Mouse (Mus musculus) stomach, postnatal 0 days (tissue): ENCODE measurements around the gene Cacna2d1. TPM values are rescaled to one million over a fixed set of nuclear protein-coding genes. Genes with fewer than 3 reads are reported as not detected.

Experiments
- ATAC-seq: fragments of 200-750 bp; cut with Nextera tagmentation; 2 replicates; pipeline ENCODE4 v1.8.0; 2017; ENCODE audit not compliant: low FRiP score, low TSS enrichment
- DNase-seq: peaks from one replicate; pipeline ENCODE4 v3.0.0-alpha.2; 2016; ENCODE audit warnings: low spot score
- H3K27ac ChIP-seq: fragments of 300-500 bp; sonication (generic); replicated peaks from 2 replicates; pipeline ENCODE4 v1.5.1; 2014; ENCODE audit warnings: mild to moderate bottlenecking, control low read depth
- H3K27me3 ChIP-seq: fragments of 300-500 bp; sonication (generic); 2 replicates; pipeline ENCODE4 v1.6.1; 2014; ENCODE audit warnings: low read length; ENCODE audit not compliant: control insufficient read depth, insufficient read depth
- H3K36me3 ChIP-seq: fragments of 300-500 bp; sonication (generic); 2 replicates; pipeline ENCODE4 v1.6.1; 2014; ENCODE audit warnings: low read length, mixed read lengths; ENCODE audit not compliant: control insufficient read depth, insufficient read depth
- H3K4me1 ChIP-seq: fragments of 300-500 bp; sonication (generic); replicated peaks from 2 replicates; pipeline ENCODE4 v1.6.1; 2014; ENCODE audit warnings: antibody characterized with exemption; ENCODE audit not compliant: control insufficient read depth, insufficient read depth
- H3K4me2 ChIP-seq: fragments of 300-500 bp; sonication (generic); replicated peaks from 2 replicates; pipeline ENCODE4 v1.6.1; 2014; ENCODE audit warnings: low read depth, mild to moderate bottlenecking, control low read depth, moderate library complexity
- H3K4me3 ChIP-seq: fragments of 300-500 bp; sonication (generic); 2 replicates; pipeline ENCODE4 v1.5.1; 2014; ENCODE audit warnings: low read depth, low read length, control low read depth
- H3K9ac ChIP-seq: fragments of 300-500 bp; sonication (generic); 2 replicates; pipeline ENCODE4 v1.6.1; 2014; ENCODE audit warnings: mild to moderate bottlenecking, low read length, control low read depth, mixed read lengths
- H3K9me3 ChIP-seq: fragments of 300-500 bp; sonication (generic); 2 replicates; pipeline ENCODE4 v1.6.1; 2016; ENCODE audit warnings: low read length; ENCODE audit not compliant: control insufficient read depth
- CTCF ChIP-seq: IDR thresholded peaks from 2 replicates; pipeline ENCODE4 v1.5.1; 2016; ENCODE audit warnings: antibody characterized with exemption, low read depth, mild to moderate bottlenecking, moderate library complexity
- EP300 ChIP-seq: optimal IDR thresholded peaks from 2 replicates; pipeline ENCODE3; 2016; ENCODE audit warnings: antibody characterized with exemption
- WGBS: fragments of 180-500 bp; shearing (Covaris S2); extraction: QIAGEN DNeasy Blood & Tissue Kit; methylation state at CpG from one replicate; pipeline ENCODE4 v1.1.7; 2014; 5-methylcytosine and 5-hydroxymethylcytosine counted together
- polyA plus RNA-seq: library from polyadenylated mRNA; unstranded; fragments of >200 nt; fragmentation: Nextera tagmentation; extraction: Ambion mirVana; gene quantifications from 2 replicates; pipeline ENCODE4 v1.2.1, GENCODE M21; 2015

Cacna2d1 gene
- polyA plus RNA-seq, 1 experiment from 2014 or later: 7.5 TPM

DNA sequence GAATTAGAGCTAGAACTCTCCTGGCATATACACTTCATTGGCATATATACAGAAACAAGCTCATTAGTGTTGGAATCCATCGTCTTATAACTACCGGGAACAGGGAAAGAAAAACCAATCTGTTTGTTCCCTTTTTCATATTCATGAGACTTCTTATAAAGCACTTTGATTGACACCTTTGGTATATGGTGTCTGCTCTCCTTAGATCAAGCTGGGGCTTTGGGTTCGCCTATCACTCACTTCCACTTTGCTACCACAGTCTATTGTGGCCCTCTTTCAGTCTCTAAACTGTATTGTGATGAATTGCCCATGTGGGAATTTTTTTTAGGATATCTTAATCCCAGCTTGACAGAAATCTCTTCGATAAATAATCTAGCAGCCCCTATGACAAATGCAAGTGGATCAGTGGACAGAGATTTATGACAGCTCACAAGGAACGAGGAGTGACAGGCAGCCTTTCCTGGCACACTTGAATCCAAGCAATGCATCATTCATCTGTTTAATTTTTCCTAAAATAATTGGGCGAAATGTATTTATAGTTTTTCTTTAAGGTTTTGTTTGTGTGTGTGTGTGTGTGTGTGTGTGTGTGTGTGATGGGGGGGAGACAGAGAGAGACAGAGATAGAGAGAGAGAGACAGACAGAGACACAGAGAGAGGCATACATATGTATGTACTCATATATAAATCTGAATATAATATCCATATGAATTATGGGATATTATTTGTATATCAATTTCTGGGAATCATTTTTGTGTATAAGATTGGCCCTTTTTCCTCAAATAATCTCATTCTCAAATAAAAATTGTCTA is 200.0 kb downstream of the Cacna2d1 start:
- Histone ChIP-seq H3K27ac (no peak overlapping the region), H3K4me3 (no peak overlapping the region), H3K27me3 (no peaks in the 10 kb centered on the region), H3K36me3 (no peaks in the 10 kb centered on the region), H3K4me2 (no peak overlapping the region), H3K9me3 (no peaks in the 10 kb centered on the region), H3K9ac (no peak overlapping the region), H3K4me1 (no peaks in the 10 kb centered on the region)
- DNase-seq: no peak
- ATAC-seq: no peak
- 66% methylated on average over 6 of the region's 6 CpGs for WGBS
- TF ChIP-seq CTCF (no peak), EP300 (no peak)

DNA sequence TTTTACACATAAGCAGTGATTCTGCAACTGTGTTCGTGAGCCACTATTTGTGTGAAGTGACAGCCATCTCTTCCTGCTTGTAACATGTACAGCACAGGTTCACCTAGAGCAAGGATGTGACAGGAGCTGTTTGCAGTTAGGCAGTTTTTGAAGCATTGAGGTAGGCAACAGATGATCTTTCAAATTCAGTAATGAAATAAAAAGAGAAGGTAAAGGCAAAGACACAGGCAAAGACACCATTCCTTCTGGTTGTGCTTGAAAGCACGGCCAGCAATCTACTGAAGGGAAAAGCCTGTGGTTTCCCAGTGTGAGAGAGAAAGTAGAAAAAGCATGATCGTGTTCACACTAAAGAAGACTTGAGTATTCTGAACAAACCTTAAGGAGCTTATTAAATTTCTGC is 201.5 kb downstream of the Cacna2d1 start:
- Histone ChIP-seq H3K4me2 (no peak overlapping the region), H3K9ac (no peak overlapping the region), H3K4me3 (no peak overlapping the region), H3K27me3 (no peaks in the 10 kb centered on the region), H3K4me1 (no peaks in the 10 kb centered on the region), H3K9me3 (no peaks in the 10 kb centered on the region), H3K36me3 (no peaks in the 10 kb centered on the region), H3K27ac (no peak overlapping the region)
- TF ChIP-seq EP300: no peak
- no peak for TF ChIP-seq CTCF
- 87% methylated on average over 3 of the region's 3 CpGs for WGBS
- ATAC-seq (no peak), DNase-seq (no peak)

DNA sequence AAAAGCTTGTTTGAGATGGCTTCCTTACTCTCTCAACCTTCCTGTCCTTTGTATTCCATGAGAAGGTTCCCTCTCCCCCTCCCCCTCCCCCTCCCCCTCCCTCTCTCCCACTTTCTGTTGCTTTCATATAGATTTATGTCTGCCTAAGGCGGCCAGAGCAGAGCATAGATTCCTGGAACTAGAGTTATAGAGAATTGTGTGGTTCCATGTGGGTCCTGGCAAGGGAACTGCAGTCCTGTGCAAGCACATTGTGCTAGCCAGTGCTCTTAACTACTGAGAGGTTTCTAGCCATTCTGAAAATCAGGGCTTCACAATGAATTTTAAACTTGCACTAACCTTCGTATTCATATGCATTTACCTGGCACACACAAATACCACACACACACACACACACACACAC is 202.3 kb downstream of the Cacna2d1 start:
- no peaks in the 10 kb centered on the region for H3K9me3 ChIP-seq
- no peak overlapping the region for H3K4me2 ChIP-seq
- H3K27ac ChIP-seq: no peak overlapping the region
- no peak overlapping the region for H3K4me3 ChIP-seq
- ATAC-seq (no peak), DNase-seq (no peak)
- no peaks in the 10 kb centered on the region for H3K27me3 ChIP-seq
- no peaks in the 10 kb centered on the region for H3K4me1 ChIP-seq
- WGBS: 69% methylated on average over 2 of the region's 2 CpGs
- H3K36me3 ChIP-seq: no peaks in the 10 kb centered on the region
- H3K9ac ChIP-seq: no peak overlapping the region
- no peak for TF ChIP-seq CTCF
- TF ChIP-seq EP300: no peak

DNA sequence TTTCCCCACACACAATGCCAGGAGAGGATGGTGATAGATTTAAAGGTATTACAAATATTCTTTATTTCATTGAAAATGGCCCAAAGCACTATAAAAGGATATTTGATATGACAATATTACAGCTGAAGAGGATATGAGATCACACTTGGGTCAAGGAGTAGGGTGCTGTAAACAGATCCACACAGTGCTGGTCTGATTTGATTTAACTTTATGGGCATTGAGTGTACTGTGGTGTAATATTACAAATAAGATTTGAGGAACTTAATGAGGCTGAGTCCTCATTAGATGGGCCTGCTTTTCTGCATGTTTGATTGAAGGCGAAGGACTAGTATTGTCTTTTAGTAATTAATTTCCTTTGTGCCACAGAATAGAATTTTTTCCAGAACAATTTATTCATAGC is 212.1 kb downstream of the Cacna2d1 start:
- Histone ChIP-seq H3K9ac (no peak overlapping the region), H3K4me3 (no peak overlapping the region), H3K27me3 (no peaks in the 10 kb centered on the region), H3K36me3 (no peaks in the 10 kb centered on the region), H3K27ac (no peak overlapping the region), H3K9me3 (no peaks in the 10 kb centered on the region), H3K4me1 (no peaks in the 10 kb centered on the region), H3K4me2 (no peak overlapping the region)
- no peak for ATAC-seq
- no peak for DNase-seq
- TF ChIP-seq CTCF (no peak), EP300 (no peak)
- 93% methylated on average over 1 of the region's 1 CpGs for WGBS

DNA sequence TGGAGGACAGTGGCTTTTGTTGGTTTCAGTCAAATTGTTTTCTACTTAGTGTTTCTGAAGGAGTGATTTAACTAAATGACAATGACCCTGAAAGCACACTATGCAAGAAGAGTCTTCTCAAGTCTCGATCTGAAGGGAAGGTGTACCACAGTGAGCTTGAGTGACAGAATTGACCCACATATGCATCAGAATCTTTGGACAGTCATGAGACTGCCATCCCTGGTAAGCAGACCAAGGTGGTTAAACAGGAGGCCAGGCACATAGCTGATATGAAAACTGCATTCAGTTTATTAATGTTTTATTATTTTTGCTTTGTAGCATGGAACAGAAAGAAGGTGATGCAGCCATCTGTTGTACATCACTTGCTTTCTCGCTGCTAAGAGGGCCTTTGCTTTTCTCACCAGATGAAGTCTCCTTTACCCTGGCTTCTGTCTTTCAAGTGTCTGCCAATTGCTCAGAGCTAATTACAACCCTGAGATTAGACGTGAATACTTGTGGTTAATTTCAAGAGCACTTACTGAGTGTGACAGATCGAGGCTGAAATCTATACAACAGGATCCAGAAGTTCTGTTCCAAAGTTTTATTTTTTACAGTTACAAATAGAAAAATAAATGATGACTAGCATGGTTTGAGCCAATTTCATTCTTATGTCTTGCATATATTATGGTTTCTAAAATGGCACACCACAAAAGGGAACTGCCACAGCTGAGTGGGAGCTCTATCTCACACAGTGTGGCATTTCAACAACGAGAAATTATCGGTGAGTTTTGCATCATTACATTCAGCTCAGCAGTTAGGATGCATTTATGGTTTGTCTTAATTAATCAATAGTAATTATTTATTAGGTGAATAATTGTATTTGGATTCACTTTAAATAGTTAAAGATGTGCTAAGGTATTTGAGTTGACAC is 221.1 kb downstream of the Cacna2d1 start:
- H3K9ac ChIP-seq: no peak overlapping the region
- ATAC-seq (no peak), DNase-seq (no peak)
- H3K27ac ChIP-seq: no peak overlapping the region
- H3K9me3 ChIP-seq: no peaks in the 10 kb centered on the region
- H3K27me3 ChIP-seq: no peaks in the 10 kb centered on the region
- H3K4me2 ChIP-seq: no peak overlapping the region
- TF ChIP-seq EP300: no peak
- no peak for TF ChIP-seq CTCF
- H3K36me3 ChIP-seq: no peaks in the 10 kb centered on the region
- no peak overlapping the region for H3K4me3 ChIP-seq
- no peaks in the 10 kb centered on the region for H3K4me1 ChIP-seq
- 69% methylated on average over 6 of the region's 6 CpGs for WGBS

DNA sequence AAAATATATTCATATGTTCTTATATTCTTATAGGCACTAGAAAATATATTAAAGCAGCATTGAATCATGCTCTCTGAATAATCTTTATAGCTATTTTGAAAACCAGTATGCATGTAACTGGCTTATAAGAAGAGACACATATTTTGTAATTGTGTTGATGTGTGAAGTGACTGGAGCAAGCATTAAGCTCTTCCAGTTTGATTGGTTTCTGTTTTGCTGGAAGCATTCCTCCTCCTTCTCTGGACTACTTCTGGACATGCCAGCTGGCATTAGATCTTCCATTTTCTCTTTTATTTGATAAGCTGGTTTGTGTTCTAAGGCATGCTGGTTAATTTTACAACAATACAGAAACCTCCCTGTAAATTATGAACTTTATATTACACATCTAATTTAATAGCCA is 228.8 kb downstream of the Cacna2d1 start:
- Histone ChIP-seq H3K36me3 (no peaks in the 10 kb centered on the region), H3K4me1 (no peaks in the 10 kb centered on the region), H3K9me3 (no peaks in the 10 kb centered on the region), H3K4me3 (no peak overlapping the region), H3K27ac (no peak overlapping the region), H3K27me3 (no peaks in the 10 kb centered on the region), H3K9ac (no peak overlapping the region), H3K4me2 (no peak overlapping the region)
- TF ChIP-seq CTCF (no peak), EP300 (no peak)
- DNase-seq: no peak
- ATAC-seq: no peak
